Mouse (Mus musculus) G1E-ER4 (cell line): ENCODE data around the gene Uqcr10. TPM values are rescaled to one million over a fixed set of nuclear protein-coding genes. Genes with fewer than 3 reads are reported as not detected.

Experiments used
- GATA1 ChIP-seq: IDR thresholded peaks from one replicate; pipeline ENCODE4 v1.8.0; 2012; ENCODE audit warnings: low read length, inconsistent platforms
- polyA plus RNA-seq: library from polyadenylated mRNA; stranded (reverse); fragments of >175 nt; gene quantifications from 2 replicates; pipeline ENCODE4 v1.2.3, GENCODE M21; 2012

Uqcr10 gene
- polyA plus RNA-seq, result 39.5 and 62.7 TPM in 2 replicates

- no peak for TF ChIP-seq GATA1
Observed at GRCm38 (mm10) chr11:4704072-4704964, at the start of gene Uqcr10, which contains the start of gene Zmat5. Gene Uqcr10, minus strand, starts transcription at chr11:4704342. Gene Zmat5, plus strand, starts transcription at chr11:4704678.

- no peak for TF ChIP-seq GATA1
Observed at GRCm38 (mm10) chr11:4752836-4753235, 48.7 kb upstream of the Uqcr10 start.

GRCm38 (mm10) chr11:4750263-4750662 lies 46.1 kb upstream of the Uqcr10 start:
- TF ChIP-seq GATA1, result no peak

- no peak for TF ChIP-seq GATA1
Observed at GRCm38 (mm10) chr11:4747285-4747684, 43.1 kb upstream of the Uqcr10 start.

- TF ChIP-seq GATA1, result no peak
Observed at GRCm38 (mm10) chr11:4746733-4747132, 42.6 kb upstream of the Uqcr10 start, which contains the start of gene Cabp7. Gene Cabp7, minus strand, starts transcription at chr11:4746778.

GRCm38 (mm10) chr11:4745969-4746368 lies 41.8 kb upstream of the Uqcr10 start:
- TF ChIP-seq GATA1, result no peak

GRCm38 (mm10) chr11:4744691-4745090 lies 40.5 kb upstream of the Uqcr10 start:
- no peak for TF ChIP-seq GATA1

- TF ChIP-seq GATA1, result no peak
Observed at GRCm38 (mm10) chr11:4740785-4741184, 36.6 kb upstream of the Uqcr10 start.

GRCm38 (mm10) chr11:4738719-4739118 lies 34.6 kb upstream of the Uqcr10 start:
- no peak for TF ChIP-seq GATA1

- no peak for TF ChIP-seq GATA1
Observed at GRCm38 (mm10) chr11:4737682-4738081, 33.5 kb upstream of the Uqcr10 start.

- TF ChIP-seq GATA1, result no peak
Observed at GRCm38 (mm10) chr11:4736355-4736754, 32.2 kb upstream of the Uqcr10 start.

- no peak for TF ChIP-seq GATA1
Observed at GRCm38 (mm10) chr11:4734179-4734578, 30.0 kb upstream of the Uqcr10 start.

GRCm38 (mm10) chr11:4731781-4732180 lies 27.6 kb upstream of the Uqcr10 start:
- no peak for TF ChIP-seq GATA1

- TF ChIP-seq GATA1, result no peak
Observed at GRCm38 (mm10) chr11:4730913-4731312, 26.8 kb upstream of the Uqcr10 start.

- TF ChIP-seq GATA1, result no peak
Observed at GRCm38 (mm10) chr11:4730096-4730495, 26.0 kb upstream of the Uqcr10 start.

GRCm38 (mm10) chr11:4729603-4730002 lies 25.5 kb upstream of the Uqcr10 start:
- no peak for TF ChIP-seq GATA1

- no peak for TF ChIP-seq GATA1
Observed at GRCm38 (mm10) chr11:4721728-4722127, 17.6 kb upstream of the Uqcr10 start.
